Mouse (Mus musculus): ENCODE measurements at regions not wholly inside any gene's neighbourhood (a gene's known extent, or its start where the extent isn't known, plus 50 kb on each side); places are given as distances from the start of the nearest gene placed in this dataset.
"Not testable (repeated sequence)": the region's sequence is repeated elsewhere in the genome, so short reads cannot be mapped to it uniquely, and the experiment has no call there.

DNA sequence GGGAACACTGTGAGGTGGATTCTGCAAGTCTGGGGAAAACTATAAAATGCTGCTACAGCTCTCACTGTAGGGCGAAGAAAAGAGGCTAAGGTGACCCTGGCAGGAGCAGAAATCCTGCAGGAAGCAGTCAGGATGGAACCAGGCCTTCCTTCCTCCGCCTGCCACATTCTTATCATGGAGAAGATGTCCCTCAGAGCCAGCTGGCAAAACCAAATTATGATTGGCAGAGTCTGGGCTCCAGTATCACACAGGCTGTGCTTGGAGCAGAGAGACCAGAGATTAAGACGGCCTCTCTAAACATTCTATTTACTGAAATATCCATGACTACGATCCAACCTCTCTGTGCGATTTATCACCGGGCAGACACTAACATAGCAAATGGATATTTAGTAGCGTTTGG, 92.2 kb upstream of the Max start:
- no peak for DNase-seq

DNA sequence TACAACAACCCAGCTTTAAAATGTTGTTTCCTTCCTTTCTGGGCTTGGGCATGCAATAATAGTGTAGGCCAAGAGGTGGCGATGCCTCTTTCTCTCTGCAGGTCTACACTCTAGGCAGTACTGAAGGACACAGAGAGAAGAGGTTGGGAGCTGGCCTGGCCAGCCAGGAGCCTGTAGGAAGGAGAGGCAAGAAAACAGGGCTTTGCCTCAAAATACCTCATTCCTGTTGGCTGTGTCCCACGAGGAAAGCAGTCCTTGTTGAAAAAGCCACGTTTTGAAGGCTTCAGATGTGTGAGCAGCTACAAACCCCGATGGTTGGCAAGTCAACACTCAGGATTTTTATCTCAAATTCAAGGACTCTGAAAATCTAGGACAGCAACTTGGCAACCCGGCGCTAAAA, 90.9 kb upstream of the Max start:
- peak; percentile 40 to 48 for DNase-seq

DNA sequence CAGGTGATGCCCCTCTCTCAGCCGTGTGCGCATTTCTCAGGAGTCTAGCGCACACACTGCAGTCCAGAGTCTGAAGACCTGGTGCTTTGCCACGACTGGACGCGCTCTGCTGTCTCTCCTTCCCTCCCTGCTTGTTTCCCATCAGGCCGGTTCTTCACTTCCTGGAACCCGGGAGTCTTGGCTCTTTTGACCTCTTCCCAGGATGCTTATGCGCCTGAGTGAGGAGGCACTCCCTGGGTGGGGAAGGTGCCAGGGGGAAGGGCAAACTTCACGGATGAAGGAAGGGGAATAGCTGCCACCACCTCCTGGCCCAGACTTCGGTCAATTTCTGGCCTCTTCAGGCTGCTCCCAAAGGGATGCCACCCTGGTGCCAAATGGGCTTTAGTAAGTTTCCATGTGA, 86.4 kb upstream of the Max start:
- DNase-seq, result no peak

DNA sequence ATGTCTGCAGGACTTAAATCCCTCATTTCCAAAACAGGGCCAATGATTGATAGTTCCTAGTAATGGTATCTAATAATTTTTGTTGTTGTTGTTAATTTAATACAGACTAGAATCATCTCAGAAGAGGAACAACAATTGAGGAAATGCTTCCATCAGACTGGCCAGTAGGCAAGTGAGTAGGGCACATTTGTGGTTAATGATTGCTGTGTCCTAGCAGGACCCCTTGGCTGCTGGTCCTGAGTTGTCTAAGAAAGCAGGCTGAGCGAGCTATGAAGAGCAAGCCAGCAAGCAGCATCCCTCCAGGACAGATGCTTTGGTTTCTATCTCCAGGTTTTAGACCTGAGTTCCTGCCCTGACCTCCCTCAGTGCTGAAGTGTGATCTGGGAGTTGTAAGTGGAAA, 85.3 kb upstream of the Max start:
- DNase-seq, result no peak

DNA sequence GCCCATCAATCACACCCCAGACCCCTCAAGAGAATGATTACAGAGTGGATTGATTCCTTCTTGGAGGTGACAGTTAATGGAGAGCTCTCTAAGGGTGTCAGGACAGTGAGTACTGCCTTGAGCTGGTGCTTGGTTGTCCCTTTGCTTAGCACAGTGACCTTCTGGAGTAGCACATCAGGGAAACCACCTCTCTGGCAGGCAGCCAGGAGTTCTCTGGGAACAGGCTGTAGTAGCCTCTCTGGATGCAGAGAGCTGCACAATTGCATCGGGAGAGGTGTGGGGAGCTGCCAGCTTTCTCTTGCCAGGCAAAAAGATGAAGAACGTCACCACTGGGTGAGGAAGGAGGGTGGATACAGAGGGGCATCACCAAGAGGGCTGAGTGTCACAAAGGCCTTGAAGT, 84.0 kb upstream of the Max start:
- DNase-seq, result no peak

DNA sequence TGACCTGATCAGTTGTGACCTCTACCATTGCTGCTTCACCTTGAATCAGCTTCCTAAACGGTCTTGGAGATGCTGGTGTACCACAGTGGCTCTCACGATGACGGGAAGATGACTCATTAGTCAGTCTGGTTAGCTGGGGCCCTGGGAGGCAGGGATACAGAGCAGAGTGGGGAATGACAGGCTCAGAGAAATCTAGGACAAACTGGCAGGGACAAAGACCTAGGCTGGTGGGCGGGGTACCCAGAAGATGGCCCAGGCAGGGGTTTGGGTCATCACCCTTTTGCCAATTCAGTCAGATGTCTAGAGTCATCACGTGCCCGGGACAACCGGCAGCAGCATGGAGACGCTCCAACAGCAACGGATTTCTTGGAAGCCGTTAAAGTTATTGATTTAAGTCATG, 83.4 kb upstream of the Max start:
- DNase-seq, result no peak

DNA sequence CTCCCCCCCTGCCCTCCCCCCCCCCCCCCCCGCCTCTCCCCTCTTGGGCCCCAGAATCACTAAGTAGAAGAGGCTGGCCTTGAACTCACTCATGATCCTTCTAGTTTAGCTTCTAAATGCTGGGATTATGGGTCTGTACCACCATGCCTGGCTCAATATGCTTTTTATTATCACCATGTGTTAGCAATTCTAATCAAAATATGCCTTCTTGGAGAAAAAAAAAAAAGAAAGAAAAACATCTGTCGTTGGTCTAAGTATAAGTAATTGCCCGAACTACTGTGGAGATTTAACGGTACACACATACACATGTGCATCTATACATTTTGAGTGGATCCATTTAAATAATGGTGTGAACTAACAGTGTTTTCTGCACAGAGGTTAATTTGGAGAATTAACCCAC, 80.4 kb upstream of the Max start:
- no peak for DNase-seq

DNA sequence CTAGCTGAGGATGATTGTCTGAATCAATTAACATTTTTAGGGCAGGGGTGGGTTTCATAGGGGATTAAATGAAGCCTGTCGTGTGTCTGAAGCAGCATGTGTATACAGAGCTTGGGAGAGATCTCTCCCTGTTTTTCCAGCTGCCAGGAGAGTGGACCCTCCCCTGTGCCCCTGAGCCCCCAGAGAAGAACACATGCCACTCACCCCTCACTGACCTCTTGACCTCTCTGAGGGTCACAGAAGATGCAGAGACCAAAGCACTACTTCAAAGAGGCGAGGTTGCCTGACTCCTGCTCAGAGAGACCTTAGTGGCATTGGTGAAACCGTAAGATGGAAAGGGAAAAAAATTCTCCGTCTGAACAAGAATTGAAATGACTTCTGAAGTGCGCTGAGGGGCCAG, 79.1 kb upstream of the Max start:
- DNase-seq, result no peak

DNA sequence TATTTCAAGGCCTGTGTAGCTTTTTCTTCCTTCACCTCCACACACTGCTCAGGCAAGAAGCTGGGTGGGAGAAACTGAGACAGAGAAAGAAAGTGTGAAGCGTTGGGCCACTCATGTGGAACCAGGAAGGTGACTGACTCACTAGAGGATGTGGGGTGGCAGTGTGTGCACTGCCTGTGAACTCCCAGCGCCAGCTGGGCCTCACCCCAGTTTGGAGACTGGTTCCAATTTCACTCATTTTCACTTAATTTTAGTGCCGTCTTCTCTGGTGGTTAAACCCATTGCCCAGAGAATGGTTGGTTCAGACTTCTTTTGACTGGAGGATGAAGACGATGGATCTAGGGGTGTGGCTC, 77.9 kb upstream of the Max start:
- peak in 1 of 2 experiments; percentile 44 for DNase-seq

DNA sequence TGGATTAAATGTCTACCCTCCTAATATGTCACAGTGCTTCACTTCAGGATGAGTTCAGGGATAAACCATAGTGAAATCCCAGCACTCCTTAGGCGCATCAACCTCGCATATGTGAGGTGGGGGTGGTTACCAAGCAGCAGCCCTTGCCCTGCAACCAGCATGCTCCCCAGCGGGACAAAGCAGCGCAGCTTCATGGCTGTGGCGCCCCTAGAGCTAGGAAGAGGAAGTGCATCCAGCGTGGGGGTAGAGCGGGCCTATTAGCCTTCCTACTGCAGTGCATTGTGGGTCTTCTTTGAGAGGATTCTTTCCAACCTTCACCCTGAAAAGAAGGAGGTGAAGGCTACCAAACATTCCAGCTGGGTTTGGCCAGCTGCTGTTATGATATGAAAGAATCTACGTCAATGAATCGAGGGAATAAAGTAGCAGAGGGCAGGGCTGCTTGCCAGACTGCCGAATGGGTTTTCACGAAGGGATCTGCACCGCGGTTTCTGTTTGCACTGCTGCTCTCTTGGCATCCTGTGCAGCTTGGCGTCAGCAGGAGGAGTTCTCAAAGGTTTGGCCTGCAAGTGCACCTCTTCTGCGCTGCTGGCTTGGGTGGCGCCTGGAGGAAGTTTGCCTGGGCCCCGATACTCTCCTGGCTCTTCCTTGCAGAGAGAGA, 77.4 kb upstream of the Max start:
- DNase-seq, result peak; percentile 60 to 70

DNA sequence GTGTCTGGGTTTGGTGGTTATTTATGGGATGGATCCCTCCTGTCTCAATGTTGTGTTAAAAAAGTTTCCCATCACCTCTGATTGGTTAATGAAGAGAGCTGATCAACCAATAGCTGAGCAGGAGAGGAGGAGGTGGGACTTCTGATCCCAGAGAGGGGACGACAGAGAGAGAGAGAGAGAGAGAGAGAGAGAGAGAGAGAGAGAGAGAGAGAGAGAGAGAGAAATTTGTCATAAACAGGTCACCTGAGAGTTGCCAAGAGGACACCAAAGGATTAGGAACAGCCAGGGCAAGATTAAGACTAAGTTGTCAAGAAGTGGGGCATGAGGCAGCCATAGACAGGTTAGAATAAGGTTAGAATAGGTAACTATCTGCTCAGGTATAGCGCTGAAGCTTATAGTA, 73.7 kb upstream of the Max start:
- no peak for DNase-seq

DNA sequence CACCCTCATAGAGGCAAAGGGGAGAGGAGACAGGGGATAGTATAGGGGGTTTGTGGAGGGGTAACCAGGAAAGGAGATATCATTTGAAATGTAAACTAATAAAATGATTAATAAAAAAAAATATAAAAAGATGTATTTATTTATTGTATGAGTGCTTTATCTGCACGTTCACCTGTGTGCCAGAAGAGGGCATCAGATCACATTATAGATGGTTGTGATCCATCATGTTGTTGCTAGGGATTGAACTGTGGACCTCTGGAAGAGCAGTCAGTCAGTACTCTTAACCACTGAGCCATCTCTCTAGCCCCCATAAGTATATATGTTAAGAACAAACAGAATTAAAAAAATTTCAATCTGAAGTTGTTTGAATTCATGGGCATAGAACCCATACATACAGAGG, 69.4 kb upstream of the Max start:
- no peak for DNase-seq

DNA sequence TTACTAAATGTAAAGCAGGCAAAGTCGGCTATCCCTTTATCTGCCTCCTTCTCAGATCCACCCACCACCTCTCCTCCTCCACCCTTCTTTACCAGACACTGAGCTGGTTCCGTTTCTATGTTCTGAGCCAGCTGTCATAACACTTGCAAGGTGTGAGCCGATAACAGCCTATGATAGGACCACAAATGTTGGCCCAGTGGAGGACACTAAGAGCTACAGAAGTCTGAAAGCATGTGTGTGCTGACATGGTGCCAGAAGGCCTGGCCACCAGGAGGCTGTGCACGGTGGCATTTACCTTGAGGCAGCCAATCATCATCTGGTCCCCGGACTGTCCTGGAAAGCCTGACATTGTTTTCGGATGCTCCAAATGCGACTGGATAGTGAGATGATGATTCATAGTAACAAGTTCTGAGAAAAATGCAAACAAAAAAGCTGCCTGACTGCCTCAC, 63.5 kb upstream of the Max start:
- DNase-seq, result no peak

DNA sequence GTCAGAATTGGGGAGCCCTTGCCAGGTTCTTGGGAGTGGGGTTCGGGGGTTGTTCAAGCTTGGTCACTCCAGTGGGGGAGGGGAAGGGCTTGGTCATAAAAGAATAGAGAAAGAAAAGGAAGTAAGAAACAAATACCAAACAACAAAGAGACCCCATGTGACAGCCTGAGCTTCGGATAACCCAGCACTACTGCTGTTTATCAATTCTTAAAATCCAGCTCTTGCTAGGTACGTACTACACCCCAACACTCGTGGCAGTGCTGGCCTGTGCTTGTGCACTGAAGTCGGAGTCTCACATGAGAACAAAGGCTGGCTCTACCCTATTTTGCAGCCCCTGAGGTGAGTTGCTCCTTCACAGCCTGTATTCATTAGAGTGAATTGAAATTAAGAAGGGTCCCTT, 60.5 kb upstream of the Max start:
- no peak for DNase-seq

DNA sequence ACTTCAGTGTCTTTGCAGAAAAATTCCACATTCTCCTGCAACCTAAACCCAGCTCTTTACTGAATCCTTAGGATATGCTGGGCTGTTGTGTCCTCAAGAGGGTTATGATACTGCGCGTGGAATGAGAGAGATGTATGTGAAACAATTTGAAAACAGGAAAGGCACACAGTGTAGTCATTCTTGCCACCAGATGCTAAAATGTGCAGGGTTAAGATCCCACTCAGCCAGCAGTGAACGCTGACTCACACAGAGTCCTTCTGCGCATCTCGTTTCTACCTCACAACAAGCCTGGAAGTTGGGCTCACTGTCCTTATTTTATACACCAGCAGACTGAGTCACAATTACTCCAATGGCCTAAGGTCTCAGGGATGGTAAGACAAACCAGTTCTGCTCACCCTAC, 59.9 kb upstream of the Max start:
- DNase-seq, result no peak

DNA sequence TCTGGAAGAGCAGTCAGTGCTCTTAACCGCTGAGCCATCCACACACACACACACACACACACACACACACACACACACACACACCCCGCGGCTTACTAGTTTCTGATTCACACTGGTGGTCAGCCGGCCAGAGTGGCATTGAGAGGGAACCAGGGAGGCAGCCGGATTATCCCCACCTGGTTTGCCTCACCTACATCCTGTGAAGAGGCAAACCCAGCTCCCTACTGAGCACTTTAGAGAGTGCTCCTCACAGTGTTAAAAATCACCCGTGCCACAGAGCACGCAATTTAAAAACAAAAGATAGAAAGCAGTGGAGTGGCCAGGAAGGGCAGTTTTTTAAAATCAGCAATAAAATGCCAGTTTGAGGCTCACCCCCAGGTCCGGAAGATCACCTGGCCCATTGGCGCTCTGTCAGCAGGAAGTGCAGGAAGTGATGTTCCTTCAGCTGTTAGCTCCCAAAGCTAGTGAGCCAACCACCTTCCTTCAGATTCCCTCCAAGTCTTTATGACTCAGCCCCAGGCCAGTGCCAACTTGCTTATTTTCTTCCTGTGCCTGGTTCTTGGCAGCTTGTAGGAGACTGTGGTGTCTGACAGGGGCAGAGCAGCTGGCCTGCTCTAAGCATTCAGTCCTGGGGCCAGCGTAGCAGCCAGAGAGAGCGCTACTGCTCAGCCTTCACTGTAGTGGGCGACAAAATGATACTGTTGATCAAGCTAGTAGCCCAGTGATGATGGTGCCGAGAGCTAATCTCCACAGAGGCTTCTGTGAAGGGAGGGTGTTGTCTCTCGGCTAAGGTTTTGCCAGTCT, 57.9 kb upstream of the Max start:
- DNase-seq, result no peak

DNA sequence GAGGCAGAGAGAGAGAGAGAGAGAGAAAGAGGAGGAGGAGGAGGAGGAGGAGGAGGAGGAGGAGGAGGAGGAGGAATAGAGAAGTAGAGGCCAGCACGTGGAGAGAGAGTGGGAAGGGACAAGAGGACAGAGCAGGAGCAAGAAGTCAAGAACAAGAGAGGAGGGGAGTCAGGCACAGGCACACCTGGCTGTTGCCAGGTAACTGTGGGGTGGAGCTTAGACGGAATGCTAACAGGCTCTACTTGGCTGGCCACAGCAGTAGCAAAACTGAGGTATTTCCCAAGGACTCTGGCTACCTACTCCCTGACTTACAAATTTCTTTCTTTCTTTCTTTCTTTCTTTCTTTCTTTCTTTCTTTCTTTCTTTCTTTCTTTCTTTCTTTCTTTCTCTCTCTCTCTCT, 57.1 kb upstream of the Max start:
- not testable (repeated sequence) for DNase-seq

DNA sequence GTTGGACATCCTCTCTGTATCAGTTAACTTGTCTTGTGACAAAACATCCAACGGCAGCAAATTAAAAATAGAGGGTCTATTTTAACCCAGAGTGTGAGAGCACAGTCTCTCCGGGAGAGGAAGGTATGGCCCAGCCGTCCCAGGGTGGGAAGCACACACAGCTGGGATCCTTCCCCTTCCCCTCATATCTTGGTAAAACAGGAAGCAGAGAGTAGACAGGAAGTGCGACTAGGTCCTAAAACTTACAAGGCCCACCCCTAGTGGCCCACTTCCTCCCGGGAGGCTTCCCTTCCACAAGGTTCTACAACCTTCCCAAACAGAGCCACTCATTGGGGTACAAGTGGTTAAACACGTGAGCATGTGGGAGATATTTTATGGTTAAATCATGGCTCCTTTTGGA, 56.4 kb upstream of the Max start:
- no peak for DNase-seq

DNA sequence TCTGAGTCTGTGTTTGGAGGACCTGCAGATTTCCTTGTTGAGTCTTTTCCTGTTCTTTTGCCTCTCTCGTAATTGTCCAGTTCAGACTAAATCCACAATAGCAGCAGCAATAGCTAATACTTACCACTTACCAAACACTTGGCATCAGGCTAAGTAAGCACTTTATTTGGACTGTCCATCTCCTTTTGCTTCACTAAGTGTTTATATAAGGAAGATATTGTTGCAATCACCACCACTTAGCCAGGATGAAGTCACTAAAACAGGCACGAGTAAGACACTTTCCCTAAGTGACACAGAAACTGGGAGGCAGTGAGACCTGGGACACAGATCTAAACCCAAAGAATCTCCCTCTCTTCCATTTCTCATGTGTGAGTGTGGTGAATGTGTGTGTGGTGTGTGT, 52.9 kb upstream of the Max start:
- DNase-seq, result no peak
